Mouse (Mus musculus) liver, embryonic 14.5 days (tissue): ENCODE measurements around the gene Arih2.

Experiments used
- CTCF ChIP-seq: IDR thresholded peaks from 2 replicates; pipeline ENCODE4 v1.5.1; 2016; ENCODE audit warnings: antibody characterized with exemption, low read depth, control low read depth
- EP300 ChIP-seq: IDR thresholded peaks from 2 replicates; pipeline ENCODE4 v1.6.1; 2016; ENCODE audit warnings: antibody characterized with exemption, low read depth

- no peak for TF ChIP-seq CTCF
- no peak for TF ChIP-seq EP300
These were observed 17.4 kb downstream of the Arih2 start for GRCm38 (mm10) chr9:108631631-108632256.
